Mouse (Mus musculus): ENCODE data around the gene Anapc16. TPM values are rescaled to one million over a fixed set of nuclear protein-coding genes. Genes with fewer than 3 reads are reported as not detected.
A peak's percentile ranks its signal among the peaks of the same experiment; 100 is the strongest.

Gene Anapc16
- polyA plus RNA-seq, 1 experiment from 2014 or later: 87.2 TPM

- DNase-seq (ENCODE audit: low spot score, missing footprints) (no peak), ATAC-seq (ENCODE audit: low FRiP score) (peak; percentile 38; the same call in 1 of the 2 replicates)
- no peaks in the 10 kb centered on the region for H3K27me3 ChIP-seq (ENCODE audit: control insufficient read depth, insufficient read depth, low read length)
- 61% methylated on average over 11 of the region's 11 CpGs for WGBS
- H3K27ac ChIP-seq (ENCODE audit: low read depth, low read length): 0 out of 2 replicates have a peak overlapping the region, but pooled peaks have one; percentile 30
- no peaks in the 10 kb centered on the region for H3K9me3 ChIP-seq (ENCODE audit: control insufficient read depth, low read length)
- peaks cover 11% of the 10 kb centered on the region for H3K4me1 ChIP-seq (ENCODE audit: control insufficient read depth, insufficient read depth, low read length)
- no peak overlapping the region for H3K4me2 ChIP-seq
- no peaks in the 10 kb centered on the region for H3K36me3 ChIP-seq (ENCODE audit: control insufficient read depth, insufficient read depth, low read length)
- no peak overlapping the region; the same call in 1 of the 2 replicates for H3K9ac ChIP-seq (ENCODE audit: low read length)
- no peak overlapping the region for H3K4me3 ChIP-seq (ENCODE audit: low read depth, low read length)
Observed at GRCm38 (mm10) chr10:59978873-59979743, 23.8 kb downstream of the Anapc16 start.

- DNase-seq (ENCODE audit: low spot score, missing footprints) (no peak), ATAC-seq (ENCODE audit: low FRiP score) (no peak)
- Histone ChIP-seq H3K36me3 (ENCODE audit: control insufficient read depth, insufficient read depth, low read length) (no peaks in the 10 kb centered on the region), H3K9me3 (ENCODE audit: control insufficient read depth, low read length) (no peaks in the 10 kb centered on the region), H3K9ac (ENCODE audit: low read length) (no peak overlapping the region), H3K27ac (ENCODE audit: low read depth, low read length) (no peak overlapping the region), H3K4me3 (ENCODE audit: low read depth, low read length) (no peak overlapping the region), H3K4me2 (no peak overlapping the region), H3K4me1 (ENCODE audit: control insufficient read depth, insufficient read depth, low read length) (peaks cover 14% of the 10 kb centered on the region), H3K27me3 (ENCODE audit: control insufficient read depth, insufficient read depth, low read length) (no peaks in the 10 kb centered on the region)
- 64% methylated on average over 2 of the region's 2 CpGs for WGBS
Observed at GRCm38 (mm10) chr10:59978401-59978800, 24.5 kb downstream of the Anapc16 start.

- ATAC-seq (ENCODE audit: low FRiP score) (no peak), DNase-seq (ENCODE audit: low spot score, missing footprints) (no peak)
- H3K27ac ChIP-seq (ENCODE audit: low read depth, low read length): no peak overlapping the region
- WGBS: 87% methylated on average over 5 of the region's 5 CpGs
- H3K9ac ChIP-seq (ENCODE audit: low read length): no peak overlapping the region
- no peaks in the 10 kb centered on the region for H3K27me3 ChIP-seq (ENCODE audit: control insufficient read depth, insufficient read depth, low read length)
- H3K4me1 ChIP-seq (ENCODE audit: control insufficient read depth, insufficient read depth, low read length): peaks cover 14% of the 10 kb centered on the region
- no peaks in the 10 kb centered on the region for H3K9me3 ChIP-seq (ENCODE audit: control insufficient read depth, low read length)
- no peak overlapping the region for H3K4me2 ChIP-seq
- H3K4me3 ChIP-seq (ENCODE audit: low read depth, low read length): no peak overlapping the region
- no peaks in the 10 kb centered on the region for H3K36me3 ChIP-seq (ENCODE audit: control insufficient read depth, insufficient read depth, low read length)
Observed at GRCm38 (mm10) chr10:59977715-59978343, 25.1 kb downstream of the Anapc16 start.

- ATAC-seq (ENCODE audit: low FRiP score) (no peak), DNase-seq (ENCODE audit: low spot score, missing footprints) (no peak)
- Histone ChIP-seq H3K27ac (ENCODE audit: low read depth, low read length) (no peak overlapping the region), H3K4me2 (no peak overlapping the region), H3K27me3 (ENCODE audit: control insufficient read depth, insufficient read depth, low read length) (no peaks in the 10 kb centered on the region), H3K9ac (ENCODE audit: low read length) (no peak overlapping the region), H3K9me3 (ENCODE audit: control insufficient read depth, low read length) (no peaks in the 10 kb centered on the region), H3K36me3 (ENCODE audit: control insufficient read depth, insufficient read depth, low read length) (no peaks in the 10 kb centered on the region), H3K4me3 (ENCODE audit: low read depth, low read length) (no peak overlapping the region), H3K4me1 (ENCODE audit: control insufficient read depth, insufficient read depth, low read length) (peaks cover 16% of the 10 kb centered on the region)
- 62% methylated on average over 2 of the region's 4 CpGs for WGBS
Observed at GRCm38 (mm10) chr10:59977141-59977540, 25.8 kb downstream of the Anapc16 start.

- no peaks in the 10 kb centered on the region for H3K27me3 ChIP-seq (ENCODE audit: control insufficient read depth, insufficient read depth, low read length)
- no peaks in the 10 kb centered on the region for H3K36me3 ChIP-seq (ENCODE audit: control insufficient read depth, insufficient read depth, low read length)
- 67% methylated on average over 3 of the region's 3 CpGs for WGBS
- no peak overlapping the region for H3K4me3 ChIP-seq (ENCODE audit: low read depth, low read length)
- DNase-seq (ENCODE audit: low spot score, missing footprints): no peak
- H3K9ac ChIP-seq (ENCODE audit: low read length): no peak overlapping the region
- no peaks in the 10 kb centered on the region for H3K9me3 ChIP-seq (ENCODE audit: control insufficient read depth, low read length)
- ATAC-seq (ENCODE audit: low FRiP score): no peak
- H3K4me1 ChIP-seq (ENCODE audit: control insufficient read depth, insufficient read depth, low read length): peaks cover 23% of the 10 kb centered on the region
- peak overlapping the region; percentile 7; the same call in 1 of the 2 replicates for H3K27ac ChIP-seq (ENCODE audit: low read depth, low read length)
- H3K4me2 ChIP-seq: no peak overlapping the region
Observed at GRCm38 (mm10) chr10:59974786-59975185, 28.1 kb downstream of the Anapc16 start.

- H3K36me3 ChIP-seq (ENCODE audit: control insufficient read depth, insufficient read depth, low read length): no peaks in the 10 kb centered on the region
- no peak overlapping the region for H3K4me3 ChIP-seq (ENCODE audit: low read depth, low read length)
- no peaks in the 10 kb centered on the region for H3K27me3 ChIP-seq (ENCODE audit: control insufficient read depth, insufficient read depth, low read length)
- no peak overlapping the region for H3K4me2 ChIP-seq
- no peaks in the 10 kb centered on the region for H3K9me3 ChIP-seq (ENCODE audit: control insufficient read depth, low read length)
- 15% methylated on average over 6 of the region's 6 CpGs for WGBS
- ATAC-seq (ENCODE audit: low FRiP score): no peak
- DNase-seq (ENCODE audit: low spot score, missing footprints): peak; percentile 87
- H3K27ac ChIP-seq (ENCODE audit: low read depth, low read length): no peak overlapping the region; the same call in 1 of the 2 replicates
- H3K4me1 ChIP-seq (ENCODE audit: control insufficient read depth, insufficient read depth, low read length): peaks cover 23% of the 10 kb centered on the region
- peak overlapping the region; percentile 25; the same call in 1 of the 2 replicates for H3K9ac ChIP-seq (ENCODE audit: low read length)
Observed at GRCm38 (mm10) chr10:59974191-59974664, 28.7 kb downstream of the Anapc16 start.

GRCm38 (mm10) chr10:59973400-59973799 lies 29.5 kb downstream of the Anapc16 start:
- no peak overlapping the region for H3K9ac ChIP-seq (ENCODE audit: low read length)
- no peak overlapping the region for H3K4me3 ChIP-seq (ENCODE audit: low read depth, low read length)
- H3K36me3 ChIP-seq (ENCODE audit: control insufficient read depth, insufficient read depth, low read length): no peaks in the 10 kb centered on the region
- DNase-seq (ENCODE audit: low spot score, missing footprints) (no peak), ATAC-seq (ENCODE audit: low FRiP score) (no peak)
- H3K9me3 ChIP-seq (ENCODE audit: control insufficient read depth, low read length): no peaks in the 10 kb centered on the region
- no peak overlapping the region for H3K27ac ChIP-seq (ENCODE audit: low read depth, low read length)
- 75% methylated on average over 4 of the region's 4 CpGs for WGBS
- H3K27me3 ChIP-seq (ENCODE audit: control insufficient read depth, insufficient read depth, low read length): no peaks in the 10 kb centered on the region
- H3K4me1 ChIP-seq (ENCODE audit: control insufficient read depth, insufficient read depth, low read length): peaks cover 21% of the 10 kb centered on the region
- H3K4me2 ChIP-seq: no peak overlapping the region

- Histone ChIP-seq H3K4me3 (ENCODE audit: low read depth, low read length) (no peak overlapping the region), H3K4me2 (no peak overlapping the region), H3K9me3 (ENCODE audit: control insufficient read depth, low read length) (no peaks in the 10 kb centered on the region), H3K27ac (ENCODE audit: low read depth, low read length) (no peak overlapping the region), H3K4me1 (ENCODE audit: control insufficient read depth, insufficient read depth, low read length) (peaks cover 21% of the 10 kb centered on the region), H3K9ac (ENCODE audit: low read length) (no peak overlapping the region), H3K27me3 (ENCODE audit: control insufficient read depth, insufficient read depth, low read length) (no peaks in the 10 kb centered on the region), H3K36me3 (ENCODE audit: control insufficient read depth, insufficient read depth, low read length) (no peaks in the 10 kb centered on the region)
- no peak for ATAC-seq (ENCODE audit: low FRiP score)
- 79% methylated on average over 6 of the region's 6 CpGs for WGBS
- no peak for DNase-seq (ENCODE audit: low spot score, missing footprints)
Observed at GRCm38 (mm10) chr10:59972999-59973398, 29.9 kb downstream of the Anapc16 start.

GRCm38 (mm10) chr10:59972534-59972933 lies 30.4 kb downstream of the Anapc16 start:
- no peaks in the 10 kb centered on the region for H3K9me3 ChIP-seq (ENCODE audit: control insufficient read depth, low read length)
- DNase-seq (ENCODE audit: low spot score, missing footprints): no peak
- WGBS: 63% methylated on average over 2 of the region's 2 CpGs
- H3K36me3 ChIP-seq (ENCODE audit: control insufficient read depth, insufficient read depth, low read length): no peaks in the 10 kb centered on the region
- no peak overlapping the region for H3K9ac ChIP-seq (ENCODE audit: low read length)
- no peaks in the 10 kb centered on the region for H3K27me3 ChIP-seq (ENCODE audit: control insufficient read depth, insufficient read depth, low read length)
- no peak overlapping the region for H3K27ac ChIP-seq (ENCODE audit: low read depth, low read length)
- no peak for ATAC-seq (ENCODE audit: low FRiP score)
- H3K4me3 ChIP-seq (ENCODE audit: low read depth, low read length): no peak overlapping the region
- H3K4me1 ChIP-seq (ENCODE audit: control insufficient read depth, insufficient read depth, low read length): peaks cover 21% of the 10 kb centered on the region
- no peak overlapping the region for H3K4me2 ChIP-seq
